Mouse (Mus musculus) liver, postnatal 0 days (tissue): ENCODE data around the gene Spop.

Experiments
- CTCF ChIP-seq: sonication (generic); IDR thresholded peaks from 2 replicates; pipeline ENCODE4 v1.5.1; 2016; ENCODE audit warnings: antibody characterized with exemption, low read depth
- EP300 ChIP-seq: IDR thresholded peaks from 2 replicates; pipeline ENCODE4 v1.6.1; 2016; ENCODE audit warnings: antibody characterized with exemption, low read depth, mild to moderate bottlenecking

DNA sequence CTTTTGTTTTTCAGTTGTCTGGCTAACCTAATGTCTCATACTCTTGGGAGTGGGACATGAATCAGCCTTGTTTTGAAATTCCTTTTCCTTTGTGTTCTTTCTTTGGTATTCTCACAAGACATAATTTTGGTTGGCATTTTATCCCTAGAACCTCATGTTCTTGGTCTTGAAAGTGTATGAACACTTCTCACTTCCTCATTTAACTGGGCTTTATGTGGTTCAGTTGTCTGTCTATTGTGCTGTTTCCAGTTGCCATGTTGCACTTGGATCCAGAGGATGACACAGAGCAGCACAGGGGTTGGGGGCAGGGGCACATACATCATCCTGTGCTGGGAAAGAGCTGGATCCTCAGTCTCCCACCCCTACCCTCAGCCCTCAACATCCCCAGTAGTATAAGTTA lies 2.1 kb downstream of the Spop start:
- TF ChIP-seq CTCF (no peak), EP300 (no peak)
